Mouse (Mus musculus) spleen, postnatal 0 days (tissue): ENCODE results near the gene Anapc16. TPM values are rescaled to one million over a fixed set of nuclear protein-coding genes. Genes with fewer than 3 reads are reported as not detected.

Source experiments
- polyA plus RNA-seq: library from polyadenylated mRNA; unstranded; fragments of >200 nt; fragmentation: Nextera tagmentation; extraction: Ambion mirVana; gene quantifications from 2 replicates; pipeline ENCODE4 v1.2.1, GENCODE M21; 2015

Gene Anapc16
- 84.1 and 88.3 TPM in 2 replicates for polyA plus RNA-seq

DNA sequence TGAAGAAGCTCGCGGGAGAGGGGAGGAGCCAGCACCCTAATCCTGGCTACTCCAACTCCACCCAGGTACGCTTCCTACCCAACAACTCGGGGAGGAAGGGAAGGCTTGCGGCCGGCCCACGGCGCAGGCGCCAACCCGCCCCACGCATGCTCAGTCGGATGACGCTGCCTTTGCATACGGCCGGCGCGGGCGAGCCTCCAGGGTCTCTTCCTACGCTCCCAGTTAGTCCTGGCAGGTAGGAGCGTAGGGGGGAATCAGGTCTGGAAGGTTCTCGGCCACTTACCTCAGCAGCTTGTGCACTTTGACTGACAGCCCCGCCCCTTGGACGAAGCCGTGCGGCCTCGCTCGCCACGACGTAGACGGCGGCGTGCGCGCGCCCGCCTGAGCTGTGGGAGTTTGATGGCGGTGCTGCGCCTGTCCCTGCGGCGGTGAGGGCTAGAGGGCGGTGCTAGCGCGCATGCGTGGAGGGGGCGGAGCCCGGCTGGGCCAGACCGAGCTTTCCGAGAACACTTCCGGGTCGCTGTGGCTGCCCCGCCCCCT, at the start of gene Anapc16, which contains the start of gene Ascc1:
Anapc16 (minus strand) TSS at position 463 of the 540 bp plus-strand sequence.
Ascc1 (plus strand) TSS at position 133 of the 540 bp plus-strand sequence.

DNA sequence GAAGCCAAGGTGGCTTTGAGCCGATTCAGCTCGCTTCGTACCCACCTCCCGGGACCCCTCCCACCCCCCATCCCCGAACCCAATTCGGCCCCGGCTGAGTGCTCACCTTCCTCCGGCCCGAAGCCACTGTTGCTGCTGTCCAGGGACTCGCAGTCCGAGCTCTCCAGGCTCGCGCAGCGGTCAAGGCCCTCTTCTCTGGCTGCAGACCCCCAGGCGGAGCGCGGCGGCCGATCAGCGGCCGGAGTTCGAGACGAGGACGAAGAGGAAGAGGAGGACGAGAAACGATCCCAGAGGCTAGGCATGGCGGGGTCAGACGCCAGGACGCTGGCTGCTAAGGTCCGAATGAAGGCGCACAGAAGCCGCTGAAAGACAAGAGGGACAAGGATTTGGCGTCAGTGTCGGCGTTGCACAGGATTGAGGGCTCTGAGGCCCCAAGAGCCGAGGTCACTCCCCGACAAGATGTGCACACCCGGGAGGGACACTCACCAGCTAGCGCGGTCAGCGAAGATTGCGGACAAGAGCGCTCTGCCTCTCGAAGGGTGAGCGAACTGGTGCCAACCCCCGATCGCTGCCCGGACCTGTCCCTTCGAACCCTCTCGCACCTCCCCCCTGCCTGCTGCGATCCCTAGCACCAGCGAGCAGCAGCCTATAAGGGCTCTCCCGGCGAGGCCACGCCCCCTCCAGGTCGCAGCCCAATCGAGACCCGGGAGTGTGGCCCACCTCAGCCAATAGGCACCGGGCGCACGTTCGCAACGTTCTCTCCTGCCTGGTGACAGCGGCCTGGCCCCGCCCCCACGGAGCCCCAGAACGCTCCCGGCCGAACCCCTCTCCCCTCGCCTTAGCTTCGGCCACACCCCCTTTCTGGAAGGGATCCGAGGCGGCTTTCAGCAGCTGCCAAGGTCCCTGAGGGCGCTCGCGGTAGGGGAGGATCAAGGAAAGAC, 51.5 kb downstream of the Anapc16 start, which contains the start of gene Ddit4:
Ddit4 (minus strand) TSS at position 624 of the 941 bp plus-strand sequence.

Other genes starting within 250 kb of the Anapc16 start
- 13.1 and 13.2 TPM in 2 replicates for gene Dnajb12, start 123.6 kb downstream of the Anapc16 start, polyA plus RNA-seq
- gene Ddit4, start 51.3 kb downstream of the Anapc16 start, polyA plus RNA-seq = 8.8 and 9.9 TPM in 2 replicates
- 20.4 and 22.5 TPM in 2 replicates for gene Ascc1, start 330 bp downstream of the Anapc16 start, polyA plus RNA-seq
- 2.8 and 4.1 TPM in 2 replicates for gene Spock2, start 103.1 kb upstream of the Anapc16 start, polyA plus RNA-seq
- 1.3 and 1.7 TPM in 2 replicates for gene Chst3, start 216.1 kb upstream of the Anapc16 start, polyA plus RNA-seq